ENCODE assay signal across 11 mouse cellular contexts in genomic region chr17:26698846-26699245, GRCm38 (mm10). TPM values are rescaled to one million over a fixed set of nuclear protein-coding genes. Genes with fewer than 3 reads are reported as not detected.
DNase-seq lines count a peak whose midpoint lies in the region; ATAC-seq and TF ChIP-seq lines count a peak whose summit lies in the region.
"Had no signal": no experiment of that assay in that cellular context is flagged by ENCODE, and none has a peak within 500 bp of the region (broad histone marks: within the 10 kb centered on the region; RNA-seq: fewer than 3 reads in every experiment).

No protein-coding gene starts in this region.

- WGBS in heart, embryonic 12.5 days, result 92% methylated on average over 5 of the region's 5 CpGs
- 88% methylated on average over 5 of the region's 5 CpGs for WGBS in stomach, postnatal 0 days

- DNase-seq in heart, adult 9 months (ENCODE audit: low spot score in 2 of 2), result no peak
- peak; percentile 24 for DNase-seq in lung, postnatal 36 days
- DNase-seq in lung, adult 18-20 months, result no peak
- peak; percentile 61 for DNase-seq in ZHBTc4 (ENCODE audit: low read depth, low spot score)
- DNase-seq in stomach, postnatal 0 days (ENCODE audit: low spot score), result no peak
- DNase-seq in urinary bladder, postnatal 36 days (ENCODE audit: low spot score in 2 of 2), result no peak
- no peak for DNase-seq in left cerebral cortex, postnatal 25 days (ENCODE audit: low spot score in 2 of 2)
- DNase-seq: cerebellum, adult 11 months had no signal

- no peak overlapping the region for H3K9ac ChIP-seq in heart, embryonic 12.5 days
- H3K9ac ChIP-seq in stomach, postnatal 0 days (ENCODE audit: low read length), result no peak overlapping the region
- H3K9ac ChIP-seq: liver, embryonic 15.5 days; neural tube, embryonic 12.5 days had no signal

- peak; percentile 67 for TF ChIP-seq CTCF in stomach, postnatal 0 days (IDR thresholded peaks at IDR 0.05; ENCODE audit: low read depth)

- H3K36me3 ChIP-seq in heart, embryonic 12.5 days, result peaks cover 48% of the 10 kb centered on the region
- H3K36me3 ChIP-seq in stomach, postnatal 0 days (ENCODE audit: control insufficient read depth, insufficient read depth, low read length), result peaks cover 16% of the 10 kb centered on the region

- no peak overlapping the region for H3K4me3 ChIP-seq in heart, embryonic 12.5 days
- H3K4me3 ChIP-seq in stomach, postnatal 0 days (ENCODE audit: low read depth, low read length), result no peak overlapping the region
- H3K4me3 ChIP-seq: liver, embryonic 15.5 days; neural tube, embryonic 12.5 days had no signal

- no peak for TF ChIP-seq EP300 in stomach, postnatal 0 days (optimal IDR thresholded peaks at IDR 0.05)

- ATAC-seq in heart, embryonic 12.5 days (ENCODE audit: insufficient number of reproducible peaks, low FRiP score), result no peak
- no peak for ATAC-seq in stomach, postnatal 0 days (ENCODE audit: low FRiP score, low TSS enrichment)

- H3K4me1 ChIP-seq in heart, embryonic 12.5 days (replicated peaks), result peaks cover 50% of the 10 kb centered on the region
- no peaks in the 10 kb centered on the region for H3K4me1 ChIP-seq in stomach, postnatal 0 days (replicated peaks; ENCODE audit: control insufficient read depth, insufficient read depth)
- H3K4me1 ChIP-seq: neural tube, embryonic 12.5 days had no signal

- intact Hi-C loops in left cerebral cortex, postnatal 25 days (cut with DNase I), result no loop called here

- H3K9me3 ChIP-seq in heart, embryonic 12.5 days (replicated peaks), result 0 out of 2 replicates have a peak, but pooled peaks cover 3% of the 10 kb centered on the region
- H3K9me3 ChIP-seq in stomach, postnatal 0 days (ENCODE audit: control insufficient read depth, low read length), result no peaks in the 10 kb centered on the region
- H3K9me3 ChIP-seq: liver, embryonic 15.5 days; neural tube, embryonic 12.5 days had no signal

- H3K27ac ChIP-seq in heart, embryonic 12.5 days (ENCODE audit: poor library complexity, severe bottlenecking), result 0 out of 2 replicates have a peak overlapping the region, but pooled peaks have one; percentile 33
- no peak overlapping the region for H3K27ac ChIP-seq in stomach, postnatal 0 days (replicated peaks)
- H3K27ac ChIP-seq: liver, embryonic 15.5 days; neural tube, embryonic 12.5 days had no signal

- H3K27me3 ChIP-seq in heart, embryonic 12.5 days (replicated peaks), result no peaks in the 10 kb centered on the region
- no peaks in the 10 kb centered on the region for H3K27me3 ChIP-seq in stomach, postnatal 0 days (ENCODE audit: control insufficient read depth, insufficient read depth, low read length)
- H3K27me3 ChIP-seq: liver, embryonic 15.5 days; neural tube, embryonic 12.5 days had no signal

- no peak overlapping the region for H3K4me2 ChIP-seq in heart, embryonic 12.5 days
- no peak overlapping the region for H3K4me2 ChIP-seq in stomach, postnatal 0 days (replicated peaks; ENCODE audit: low read depth)
- H3K4me2 ChIP-seq: liver, embryonic 15.5 days; neural tube, embryonic 12.5 days had no signal

RNA-seq across cellular contexts. Expression of gene Crebrf, which starts 16.6 kb away (rescaled TPM):
- polyA plus RNA-seq in heart, embryonic 12.5 days (2016; fragmentation: Nextera tagmentation; extraction: Ambion mirVana), result 5.4 and 7.0 TPM in 2 replicates
- polyA plus RNA-seq in stomach, postnatal 0 days (2015; fragmentation: Nextera tagmentation; extraction: Ambion mirVana), result 6.1 and 9.3 TPM in 2 replicates
- total RNA-seq in left cerebral cortex, postnatal 25 days (2021), result 10 to 100 TPM; 88.2 to 96.2 TPM

RNA-seq across cellular contexts. Expression of gene Atp6v0e, which starts 35.8 kb away (rescaled TPM):
- 176 and 193 TPM in 2 replicates for polyA plus RNA-seq in heart, embryonic 12.5 days (2016; fragmentation: Nextera tagmentation; extraction: Ambion mirVana)
- polyA plus RNA-seq in stomach, postnatal 0 days (2015; fragmentation: Nextera tagmentation; extraction: Ambion mirVana), result 334 and 340 TPM in 2 replicates
- total RNA-seq in left cerebral cortex, postnatal 25 days (2021), result 10 to 100 TPM; 40.7 to 41.7 TPM

Comparison
In these comparisons a context has a peak if more than half of its experiments do, and no peak if none do; other contexts are left out.
1. DNase-seq: peak in lung, postnatal 36 days (single experiment) and ZHBTc4 (single experiment); none in heart, adult 9 months (0 of 2), lung, adult 18-20 months (0 of 2), stomach, postnatal 0 days (single experiment), urinary bladder, postnatal 36 days (0 of 2) and left cerebral cortex, postnatal 25 days (0 of 2).